Mouse (Mus musculus): ENCODE results near the gene Abhd17c. TPM values are rescaled to one million over a fixed set of nuclear protein-coding genes. Genes with fewer than 3 reads are reported as not detected.

Gene Abhd17c
- polyA plus RNA-seq, 1 experiment from 2014 or later: 95.3 TPM

DNA sequence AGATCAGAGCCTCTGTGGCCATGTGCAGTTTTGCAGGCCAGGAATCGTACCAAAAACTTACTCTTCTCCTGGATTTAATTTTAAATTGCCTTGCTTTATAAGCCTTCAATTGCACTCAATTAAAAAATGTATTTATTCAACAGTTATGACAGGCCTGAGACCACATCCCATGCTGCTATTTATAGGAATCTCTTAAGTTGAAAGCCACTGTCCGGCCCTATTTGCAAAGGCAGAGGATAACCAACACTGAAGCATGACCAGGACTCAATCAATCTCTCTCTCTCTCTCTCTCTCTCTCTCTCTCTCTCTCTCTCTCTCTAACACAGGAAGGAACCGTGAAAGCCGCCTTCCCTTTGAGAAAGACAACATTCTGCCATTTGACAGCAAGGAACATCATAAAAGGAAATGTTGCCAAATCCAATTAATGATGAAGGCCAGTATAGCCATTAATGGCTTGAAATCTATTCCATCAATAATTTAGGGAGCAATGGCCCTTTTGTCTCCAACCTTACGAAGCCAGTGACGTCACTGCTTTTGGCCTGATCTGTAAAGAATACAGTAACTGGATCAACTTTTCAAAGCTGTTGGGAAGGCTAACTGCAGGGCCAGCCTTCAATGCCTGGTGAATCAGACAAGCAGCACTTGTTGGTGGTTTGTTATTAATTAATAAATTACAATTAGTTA, 39.2 kb downstream of the Abhd17c start:
- ATAC-seq: no peak

GRCm38 (mm10) chr7:84111716-84112350, 39.9 kb downstream of the Abhd17c start:
- Histone ChIP-seq H3K9ac (no peak overlapping the region), H3K36me3 (peaks cover 18% of the 10 kb centered on the region), H3K27ac (no peak overlapping the region), H3K9me3 (no peaks in the 10 kb centered on the region), H3K27me3 (replicated peaks) (no peaks in the 10 kb centered on the region), H3K4me1 (replicated peaks) (peaks cover 6% of the 10 kb centered on the region), H3K4me3 (replicated peaks) (no peak overlapping the region), H3K4me2 (replicated peaks) (no peak overlapping the region)
- WGBS: 44% methylated on average over 10 of the region's 10 CpGs
- ATAC-seq: no peak

More for the DNA sequence above, 39.2 kb downstream of the Abhd17c start:
- H3K4me3 ChIP-seq (replicated peaks): no peak overlapping the region
- H3K36me3 ChIP-seq: peaks cover 18% of the 10 kb centered on the region
- H3K9ac ChIP-seq: no peak overlapping the region
- 67% methylated on average over 6 of the region's 6 CpGs for WGBS
- H3K9me3 ChIP-seq: no peaks in the 10 kb centered on the region
- no peaks in the 10 kb centered on the region for H3K27me3 ChIP-seq (replicated peaks)
- H3K4me1 ChIP-seq (replicated peaks): peaks cover 12% of the 10 kb centered on the region
- H3K4me2 ChIP-seq (replicated peaks): no peak overlapping the region
- H3K27ac ChIP-seq: no peak overlapping the region

DNA sequence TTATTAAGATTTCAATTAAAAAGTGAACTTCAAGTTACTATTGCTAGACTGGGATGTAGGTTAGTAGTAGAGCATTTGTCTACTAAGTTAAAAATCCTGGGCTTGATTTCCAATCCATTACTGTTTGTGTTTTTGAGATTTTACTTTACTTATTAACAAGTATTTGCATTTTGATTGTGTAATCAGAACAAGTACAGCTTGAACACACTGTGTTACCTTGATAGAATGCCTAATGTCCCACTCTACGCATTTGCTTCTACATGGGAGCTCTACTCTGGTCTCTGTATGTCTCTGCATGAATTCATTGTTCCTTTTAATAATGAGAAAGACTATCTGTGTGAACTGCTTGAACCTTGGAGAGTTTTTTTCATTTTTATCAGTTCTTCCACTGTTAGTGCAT, 44.8 kb downstream of the Abhd17c start:
- Histone ChIP-seq H3K4me2 (replicated peaks) (no peak overlapping the region), H3K9me3 (no peaks in the 10 kb centered on the region), H3K27ac (no peak overlapping the region), H3K27me3 (replicated peaks) (no peaks in the 10 kb centered on the region), H3K9ac (no peak overlapping the region), H3K4me1 (replicated peaks) (peaks cover 5% of the 10 kb centered on the region), H3K4me3 (replicated peaks) (no peak overlapping the region), H3K36me3 (peaks cover 15% of the 10 kb centered on the region)
- no peak for ATAC-seq
- 94% methylated on average over 1 of the region's 1 CpGs for WGBS

- Histone ChIP-seq H3K27ac (no peak overlapping the region), H3K9me3 (no peaks in the 10 kb centered on the region), H3K27me3 (replicated peaks) (no peaks in the 10 kb centered on the region), H3K4me1 (replicated peaks) (no peaks in the 10 kb centered on the region), H3K4me2 (replicated peaks) (no peak overlapping the region), H3K4me3 (replicated peaks) (no peak overlapping the region), H3K9ac (no peak overlapping the region), H3K36me3 (no peaks in the 10 kb centered on the region)
- WGBS: 96% methylated on average over 1 of the region's 1 CpGs
- no peak for ATAC-seq
These were observed 49.1 kb downstream of the Abhd17c start for GRCm38 (mm10) chr7:84102589-84102988.

- Histone ChIP-seq H3K4me1 (replicated peaks) (no peaks in the 10 kb centered on the region), H3K36me3 (no peaks in the 10 kb centered on the region), H3K9ac (no peak overlapping the region), H3K4me3 (replicated peaks) (no peak overlapping the region), H3K27ac (no peak overlapping the region), H3K9me3 (no peaks in the 10 kb centered on the region), H3K27me3 (replicated peaks) (no peaks in the 10 kb centered on the region), H3K4me2 (replicated peaks) (no peak overlapping the region)
- 86% methylated on average over 3 of the region's 3 CpGs for WGBS
- no peak for ATAC-seq
These were observed 51.0 kb downstream of the Abhd17c start for GRCm38 (mm10) chr7:84100672-84101071.

- Histone ChIP-seq H3K4me3 (replicated peaks) (no peak overlapping the region), H3K27ac (no peak overlapping the region), H3K9ac (no peak overlapping the region), H3K27me3 (replicated peaks) (no peaks in the 10 kb centered on the region), H3K9me3 (no peaks in the 10 kb centered on the region), H3K4me1 (replicated peaks) (no peaks in the 10 kb centered on the region), H3K4me2 (replicated peaks) (no peak overlapping the region), H3K36me3 (no peaks in the 10 kb centered on the region)
- WGBS: 94% methylated on average over 1 of the region's 1 CpGs
- ATAC-seq: no peak
These were observed 53.6 kb downstream of the Abhd17c start for GRCm38 (mm10) chr7:84098098-84098497.

DNA sequence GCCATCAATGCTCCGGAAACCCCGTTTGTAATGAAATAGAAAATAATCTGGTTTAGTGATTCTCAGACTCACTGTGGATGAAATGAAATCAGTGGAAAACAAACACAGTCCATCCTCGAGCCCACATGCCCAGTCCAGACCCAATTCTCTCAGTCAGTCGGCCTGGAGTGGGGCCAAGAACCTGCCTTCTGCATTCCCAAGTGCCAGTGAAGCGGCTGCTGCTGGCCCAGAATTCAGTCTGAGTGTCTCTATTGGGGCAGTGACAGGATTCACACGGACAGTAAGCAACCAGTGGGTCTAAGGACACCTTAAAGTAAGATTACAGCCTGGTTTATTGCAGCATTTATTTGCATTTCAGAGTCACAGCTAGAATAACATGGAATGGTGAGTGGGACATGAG, 55.2 kb downstream of the Abhd17c start:
- no peak for ATAC-seq
- Histone ChIP-seq H3K4me2 (replicated peaks) (no peak overlapping the region), H3K36me3 (no peaks in the 10 kb centered on the region), H3K27me3 (replicated peaks) (no peaks in the 10 kb centered on the region), H3K9me3 (no peaks in the 10 kb centered on the region), H3K4me3 (replicated peaks) (no peak overlapping the region), H3K27ac (no peak overlapping the region), H3K4me1 (replicated peaks) (no peaks in the 10 kb centered on the region), H3K9ac (no peak overlapping the region)
- 60% methylated on average over 6 of the region's 6 CpGs for WGBS

DNA sequence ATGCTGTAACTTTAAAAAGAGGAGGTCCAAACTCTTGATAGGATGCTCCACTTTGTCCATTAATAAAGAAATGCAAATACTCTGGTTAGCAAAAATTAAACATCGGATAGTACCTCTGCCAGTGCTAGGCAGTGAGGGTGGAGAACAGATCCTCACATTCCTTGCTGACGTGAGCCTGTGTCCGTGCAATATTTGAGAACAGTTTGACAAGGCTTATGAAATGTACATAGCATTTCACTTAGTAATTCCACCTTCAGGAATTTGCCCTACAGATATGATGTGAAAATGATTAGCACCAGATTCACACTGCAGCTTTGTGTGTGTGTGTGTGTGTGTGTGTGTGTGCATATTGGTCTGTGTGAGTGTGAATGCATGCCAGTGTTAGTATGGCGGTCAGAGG, 60.9 kb downstream of the Abhd17c start:
- Histone ChIP-seq H3K4me1 (replicated peaks) (peaks cover 6% of the 10 kb centered on the region; the same call in 1 of the 2 replicates), H3K9ac (no peak overlapping the region), H3K36me3 (no peaks in the 10 kb centered on the region), H3K4me3 (replicated peaks) (no peak overlapping the region), H3K9me3 (no peaks in the 10 kb centered on the region), H3K27ac (no peak overlapping the region), H3K27me3 (replicated peaks) (peaks cover 18% of the 10 kb centered on the region), H3K4me2 (replicated peaks) (no peak overlapping the region)
- no peak for ATAC-seq
- WGBS: 72% methylated on average over 4 of the region's 4 CpGs

DNA sequence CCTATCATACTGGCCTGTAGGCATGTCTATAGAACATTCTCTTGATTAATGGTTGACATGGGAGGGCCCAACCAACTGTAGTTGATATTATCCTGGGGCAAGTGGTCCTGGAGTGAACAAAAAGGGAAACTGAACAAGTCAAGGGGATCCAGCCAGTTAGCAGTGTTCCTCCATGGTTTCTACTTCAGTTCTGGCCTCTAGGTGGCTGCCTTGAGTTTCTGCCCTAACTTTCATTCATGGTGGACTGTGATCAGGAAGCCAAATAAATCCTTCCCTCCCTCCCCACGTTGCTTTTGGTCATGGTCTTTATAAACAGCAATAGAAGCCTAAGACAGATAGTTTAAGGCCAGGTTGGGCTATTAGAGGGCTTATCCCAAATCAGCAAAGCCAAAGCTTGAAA, 61.9 kb downstream of the Abhd17c start:
- ATAC-seq: no peak
- 17% methylated on average over 1 of the region's 1 CpGs for WGBS
- no peak overlapping the region for H3K4me3 ChIP-seq (replicated peaks)
- H3K4me2 ChIP-seq (replicated peaks): no peak overlapping the region
- no peaks in the 10 kb centered on the region for H3K36me3 ChIP-seq
- no peak overlapping the region for H3K27ac ChIP-seq
- H3K9ac ChIP-seq: no peak overlapping the region
- H3K4me1 ChIP-seq (replicated peaks): peaks cover 16% of the 10 kb centered on the region
- no peaks in the 10 kb centered on the region for H3K9me3 ChIP-seq
- H3K27me3 ChIP-seq (replicated peaks): peaks cover 29% of the 10 kb centered on the region

DNA sequence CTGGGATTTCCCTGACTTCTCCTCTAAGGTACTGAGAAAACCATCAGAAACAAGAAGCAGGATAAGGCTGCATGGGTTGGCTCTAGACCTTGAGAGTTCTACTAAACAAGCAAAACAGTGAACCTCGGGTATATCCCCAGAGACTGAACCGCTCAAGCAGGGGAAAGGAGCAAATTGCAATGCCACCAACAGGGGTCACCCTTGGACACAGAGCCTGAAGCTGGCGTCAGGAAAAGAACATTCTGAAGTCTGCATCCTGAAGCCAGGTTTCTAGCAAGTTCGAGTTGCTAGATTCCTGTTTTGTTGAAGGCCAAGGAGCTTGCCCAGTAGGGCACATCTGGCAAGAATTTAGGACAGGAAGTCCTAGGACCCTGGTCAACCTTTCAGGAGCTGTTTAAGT, 62.7 kb downstream of the Abhd17c start:
- no peak for ATAC-seq
- Histone ChIP-seq H3K9ac (no peak overlapping the region), H3K36me3 (no peaks in the 10 kb centered on the region), H3K4me2 (replicated peaks) (no peak overlapping the region), H3K9me3 (no peaks in the 10 kb centered on the region), H3K27me3 (replicated peaks) (peaks cover 30% of the 10 kb centered on the region), H3K27ac (no peak overlapping the region), H3K4me3 (replicated peaks) (no peak overlapping the region), H3K4me1 (replicated peaks) (peaks cover 16% of the 10 kb centered on the region)
- 12% methylated on average over 4 of the region's 4 CpGs for WGBS

DNA sequence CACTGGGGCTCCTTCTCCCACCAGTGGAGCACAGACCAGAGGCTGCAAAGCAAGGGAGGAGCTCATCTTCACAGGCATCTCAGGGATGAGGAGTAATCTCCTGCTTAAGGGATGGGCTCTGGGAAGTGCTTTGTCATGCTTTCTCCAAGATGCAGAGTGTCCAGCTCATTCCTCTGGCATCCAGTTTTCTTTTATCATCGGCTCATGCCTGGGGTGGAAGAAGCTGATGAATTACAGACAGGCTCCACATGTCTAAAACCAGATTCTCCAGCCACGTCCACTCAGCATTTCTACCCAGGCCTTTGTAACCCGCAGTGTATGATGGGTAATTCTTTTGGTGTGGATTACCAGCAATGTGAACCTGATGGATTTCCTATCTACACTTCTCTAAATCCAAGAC, 63.5 kb downstream of the Abhd17c start:
- Histone ChIP-seq H3K27ac (no peak overlapping the region), H3K9ac (no peak overlapping the region), H3K4me2 (replicated peaks) (no peak overlapping the region), H3K9me3 (no peaks in the 10 kb centered on the region), H3K4me1 (replicated peaks) (peaks cover 16% of the 10 kb centered on the region), H3K36me3 (no peaks in the 10 kb centered on the region), H3K4me3 (replicated peaks) (no peak overlapping the region), H3K27me3 (replicated peaks) (peaks cover 30% of the 10 kb centered on the region)
- 63% methylated on average over 3 of the region's 3 CpGs for WGBS
- no peak for ATAC-seq

DNA sequence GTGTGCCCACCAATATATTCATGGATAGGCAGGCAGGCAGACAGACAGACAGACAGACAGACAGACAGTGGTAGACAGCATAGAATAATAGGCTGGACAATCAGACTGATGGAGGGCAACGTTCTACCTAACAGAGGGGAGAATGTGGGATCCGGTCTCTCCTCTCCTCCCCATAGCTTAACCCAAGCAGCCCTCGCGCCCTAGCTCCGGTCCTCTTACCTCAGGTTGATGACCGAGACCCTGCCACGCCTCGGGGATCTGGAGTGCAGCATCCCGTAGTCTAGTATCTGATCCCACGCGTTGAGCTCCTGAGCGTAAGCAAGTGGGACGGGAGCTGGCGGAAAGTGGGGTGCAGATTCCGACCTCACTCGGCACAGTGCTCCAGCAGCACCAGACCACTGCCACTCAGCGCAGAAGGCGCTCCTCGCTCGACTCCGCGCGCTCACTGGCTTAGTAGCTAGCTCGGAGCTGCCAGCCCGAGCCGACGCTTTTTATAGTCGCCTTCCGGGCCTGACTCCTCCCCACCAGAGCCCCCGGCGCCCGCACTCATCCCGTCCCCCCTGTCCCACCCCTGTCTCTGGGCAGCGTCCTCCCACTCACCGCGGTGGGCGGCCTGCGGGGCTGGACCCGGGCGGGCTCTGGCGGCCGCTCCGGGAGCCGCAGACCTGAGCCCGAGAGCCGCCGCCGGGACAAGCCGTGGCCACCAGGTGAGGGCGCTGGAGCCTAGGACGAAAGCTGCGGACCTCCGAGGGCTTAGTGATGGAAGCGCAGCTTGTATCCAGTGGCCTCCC, 65.5 kb downstream of the Abhd17c start, which contains the start of gene Cemip:
Gene Cemip (minus strand): TSS at position 464 of the 791 bp plus-strand sequence.
- Histone ChIP-seq H3K4me1 (replicated peaks) (peaks cover 16% of the 10 kb centered on the region), H3K4me2 (replicated peaks) (peak within 1 kb of the TSS; percentile 89), H3K36me3 (no peaks in the 10 kb centered on the region), H3K4me3 (replicated peaks) (peak within 1 kb of the TSS; percentile 42), H3K9ac (peak within 1 kb of the TSS; percentile 23; the same call in 1 of the 2 replicates), H3K27ac (no peak within 1 kb of the TSS), H3K9me3 (no peaks in the 10 kb centered on the region), H3K27me3 (replicated peaks) (peaks cover 30% of the 10 kb centered on the region)
- WGBS: under 1% methylated on average over 54 of the region's 54 CpGs
- peak; percentile 79 for ATAC-seq

All from intestine, embryonic 15.5 days (tissue).